24 mouse cellular contexts compared by ENCODE assay signal in genomic region chr10:3402284-3402683, GRCm38 (mm10). TPM values are rescaled to one million over a fixed set of nuclear protein-coding genes. Genes with fewer than 3 reads are reported as not detected.
"Had no signal": no experiment of that assay in that cellular context is flagged by ENCODE, and none has a peak within 500 bp of the region (broad histone marks: within the 10 kb centered on the region; RNA-seq: fewer than 3 reads in every experiment).

No protein-coding gene starts in this region.

- H3K4me1 ChIP-seq: limb, embryonic 10.5 days; liver, embryonic 12.5 days; liver, embryonic 15.5 days; megakaryocyte, embryonic 14.5 days; midbrain, embryonic 10.5 days; midbrain, embryonic 13.5 days; stomach, embryonic 15.5 days had no signal

- H3K9ac ChIP-seq: limb, embryonic 13.5 days; liver, embryonic 12.5 days; liver, embryonic 15.5 days; lung, embryonic 15.5 days; midbrain, embryonic 13.5 days; neural tube, embryonic 13.5 days; stomach, embryonic 15.5 days had no signal

- ATAC-seq: liver, embryonic 12.5 days; midbrain, embryonic 13.5 days; midbrain, embryonic 16.5 days had no signal

- H3K27ac ChIP-seq: limb, embryonic 10.5 days; limb, embryonic 13.5 days; liver, embryonic 12.5 days; liver, embryonic 15.5 days; lung, embryonic 15.5 days; midbrain, embryonic 10.5 days; midbrain, embryonic 13.5 days; neural tube, embryonic 13.5 days; stomach, embryonic 15.5 days had no signal

- H3K4me2 ChIP-seq: limb, embryonic 13.5 days; liver, embryonic 12.5 days; liver, embryonic 15.5 days; lung, embryonic 15.5 days; midbrain, embryonic 13.5 days; neural tube, embryonic 13.5 days; stomach, embryonic 15.5 days had no signal

- H3K27me3 ChIP-seq: limb, embryonic 13.5 days; liver, embryonic 12.5 days; liver, embryonic 15.5 days; lung, embryonic 15.5 days; megakaryocyte, embryonic 14.5 days; midbrain, embryonic 13.5 days; neural tube, embryonic 13.5 days; stomach, embryonic 15.5 days had no signal

- H3K9me3 ChIP-seq: limb, embryonic 10.5 days; limb, embryonic 13.5 days; liver, embryonic 12.5 days; liver, embryonic 15.5 days; lung, embryonic 15.5 days; midbrain, embryonic 10.5 days; midbrain, embryonic 13.5 days; neural tube, embryonic 13.5 days; stomach, embryonic 15.5 days had no signal

- H3K4me3 ChIP-seq: layer of hippocampus, adult 2 months; limb, embryonic 10.5 days; limb, embryonic 13.5 days; liver, embryonic 12.5 days; liver, embryonic 15.5 days; lung, embryonic 15.5 days; megakaryocyte, embryonic 14.5 days; midbrain, embryonic 10.5 days; midbrain, embryonic 13.5 days; myocyte; neural tube, embryonic 13.5 days; stomach, embryonic 15.5 days had no signal

- H3K36me3 ChIP-seq: limb, embryonic 10.5 days; limb, embryonic 13.5 days; liver, embryonic 12.5 days; liver, embryonic 15.5 days; lung, embryonic 15.5 days; midbrain, embryonic 10.5 days; midbrain, embryonic 13.5 days; neural tube, embryonic 13.5 days; stomach, embryonic 15.5 days had no signal

- DNase-seq: kidney, postnatal 25 days; layer of hippocampus, adult 9-11 months; liver; lung, adult 18-20 months; lung, postnatal 10 days; lung, postnatal 36 days; retina, postnatal 1 day; right cerebral cortex, postnatal 25 days; spleen, adult 18-20 months; thymus, postnatal 36 days had no signal

RNA-seq across cellular contexts. Expression of gene Ppp1r14c, which starts 36.4 kb away (rescaled TPM):
- total RNA-seq: monocyte, adult 5-6 weeks had no signal
